Mouse (Mus musculus): ENCODE measurements around the gene Socs1.
A peak's percentile ranks its signal among the peaks of the same experiment; 100 is the strongest.

- TF ChIP-seq POLR2A (IDR thresholded peaks at IDR 0.05; ENCODE audit: control insufficient read depth, extremely low read depth, insufficient read depth, low read length, poor library complexity) (peak; percentile 18; the same call in 1 of the 2 replicates), CTCF (IDR thresholded peaks at IDR 0.05; ENCODE audit: borderline replicate concordance, control insufficient read depth, extremely low read depth, insufficient read depth, low read length, poor library complexity) (no peak)
Measured at GRCm38 (mm10) chr16:10769661-10770060, 15.7 kb downstream of the Socs1 start.

Data from thymus, adult 2 months (tissue).